Mouse (Mus musculus) neural tube, embryonic 14.5 days (tissue): ENCODE results near the gene Nbea. TPM values are rescaled to one million over a fixed set of nuclear protein-coding genes. Genes with fewer than 3 reads are reported as not detected.

ENCODE experiments used
- ATAC-seq: fragments of 200-750 bp; cut with Nextera tagmentation; 2 replicates; pipeline ENCODE4 v1.8.0; 2017; ENCODE audit warnings: low read depth, mild to moderate bottlenecking, moderate TSS enrichment, moderate library complexity
- H3K27ac ChIP-seq: fragments of 300-500 bp; sonication (generic); 2 replicates; pipeline ENCODE4 v1.5.1; 2014; ENCODE audit warnings: low read depth, mild to moderate bottlenecking, control low read depth, low read length, moderate library complexity, mixed read lengths
- H3K27me3 ChIP-seq: fragments of 300-500 bp; sonication (generic); 2 replicates; pipeline ENCODE4 v1.6.1; 2014; ENCODE audit warnings: low read length; ENCODE audit not compliant: control insufficient read depth, insufficient read depth
- H3K36me3 ChIP-seq: fragments of 300-500 bp; sonication (generic); 2 replicates; pipeline ENCODE4 v1.6.1; 2014; ENCODE audit warnings: low read length, mixed read lengths; ENCODE audit not compliant: control insufficient read depth, insufficient read depth
- H3K4me1 ChIP-seq: fragments of 300-500 bp; sonication (generic); 2 replicates; pipeline ENCODE4 v1.6.1; 2014; ENCODE audit warnings: low read length; ENCODE audit not compliant: control insufficient read depth, insufficient read depth
- H3K4me2 ChIP-seq: fragments of 300-500 bp; sonication (generic); 2 replicates; pipeline ENCODE4 v1.6.1; 2014; ENCODE audit warnings: mild to moderate bottlenecking, low read depth, low read length, control low read depth
- H3K4me3 ChIP-seq: fragments of 300-500 bp; sonication (generic); 2 replicates; pipeline ENCODE4 v1.5.1; 2014; ENCODE audit warnings: low read depth, low read length, control low read depth, mixed read lengths
- H3K9ac ChIP-seq: fragments of 300-500 bp; sonication (generic); replicated peaks from 2 replicates; pipeline ENCODE4 v1.6.1; 2014; ENCODE audit warnings: low read depth, mild to moderate bottlenecking, control low read depth, low read length, mixed read lengths
- H3K9me3 ChIP-seq: fragments of 300-500 bp; sonication (generic); 2 replicates; pipeline ENCODE4 v1.6.1; 2016; ENCODE audit warnings: low read length; ENCODE audit not compliant: control insufficient read depth
- WGBS: fragments of 180-500 bp; shearing (Covaris S2); extraction: QIAGEN DNeasy Blood & Tissue Kit; methylation state at CpG from one replicate; pipeline ENCODE4 v1.1.7; 2014; 5-methylcytosine and 5-hydroxymethylcytosine counted together
- polyA plus RNA-seq: library from polyadenylated mRNA; unstranded; fragments of >200 nt; fragmentation: Nextera tagmentation; extraction: Ambion mirVana; gene quantifications from 2 replicates; pipeline ENCODE4 v1.2.1, GENCODE M21; 2014

The Nbea gene
- polyA plus RNA-seq = 107 TPM in 2 replicates

GRCm38 (mm10) chr3:56183159-56184133 is at the start of gene Nbea:
TSS of gene Nbea (minus strand) at chr3:56183701.
- peak within 1 kb of the TSS; percentile 97 for H3K4me3 ChIP-seq
- peaks cover 4% of the 10 kb centered on the region; the same call in 1 of the 2 replicates for H3K4me1 ChIP-seq
- H3K36me3 ChIP-seq = no peaks in the 10 kb centered on the region
- H3K9ac ChIP-seq = peak within 1 kb of the TSS; percentile 98
- peak within 1 kb of the TSS; percentile 62 for H3K4me2 ChIP-seq
- under 1% methylated on average over 97 of the region's 131 CpGs for WGBS
- peak; percentile 86 for ATAC-seq
- peak within 1 kb of the TSS; percentile 97 for H3K27ac ChIP-seq
- H3K27me3 ChIP-seq = no peaks in the 10 kb centered on the region
- no peaks in the 10 kb centered on the region for H3K9me3 ChIP-seq

- Histone ChIP-seq H3K36me3 (no peaks in the 10 kb centered on the region), H3K27me3 (no peaks in the 10 kb centered on the region), H3K4me3 (no peak overlapping the region), H3K4me1 (no peaks in the 10 kb centered on the region), H3K27ac (no peak overlapping the region), H3K9ac (no peak overlapping the region), H3K9me3 (no peaks in the 10 kb centered on the region), H3K4me2 (no peak overlapping the region)
- no peak for ATAC-seq
- 76% methylated on average over 1 of the region's 1 CpGs for WGBS
Observed at GRCm38 (mm10) chr3:56229283-56229682, 45.8 kb upstream of the Nbea start.

- Histone ChIP-seq H3K27ac (no peak overlapping the region), H3K9me3 (no peaks in the 10 kb centered on the region), H3K4me1 (no peaks in the 10 kb centered on the region), H3K4me3 (no peak overlapping the region), H3K36me3 (no peaks in the 10 kb centered on the region), H3K9ac (no peak overlapping the region), H3K4me2 (no peak overlapping the region), H3K27me3 (no peaks in the 10 kb centered on the region)
- 81% methylated on average over 2 of the region's 2 CpGs for WGBS
- ATAC-seq = no peak
Observed at GRCm38 (mm10) chr3:56215989-56216388, 32.5 kb upstream of the Nbea start.

GRCm38 (mm10) chr3:56203968-56204367 is 20.5 kb upstream of the Nbea start:
- H3K4me1 ChIP-seq = no peaks in the 10 kb centered on the region
- 86% methylated on average over 6 of the region's 6 CpGs for WGBS
- no peaks in the 10 kb centered on the region for H3K27me3 ChIP-seq
- H3K27ac ChIP-seq = no peak overlapping the region
- no peak overlapping the region for H3K9ac ChIP-seq
- H3K4me2 ChIP-seq = no peak overlapping the region
- no peaks in the 10 kb centered on the region for H3K36me3 ChIP-seq
- no peak overlapping the region for H3K4me3 ChIP-seq
- H3K9me3 ChIP-seq = no peaks in the 10 kb centered on the region
- ATAC-seq = no peak

- H3K36me3 ChIP-seq = no peaks in the 10 kb centered on the region
- ATAC-seq = no peak
- no peak overlapping the region for H3K9ac ChIP-seq
- no peaks in the 10 kb centered on the region for H3K9me3 ChIP-seq
- no peak overlapping the region for H3K4me2 ChIP-seq
- no peaks in the 10 kb centered on the region for H3K4me1 ChIP-seq
- H3K4me3 ChIP-seq = no peak overlapping the region
- WGBS = 86% methylated on average over 1 of the region's 1 CpGs
- H3K27ac ChIP-seq = no peak overlapping the region
- H3K27me3 ChIP-seq = no peaks in the 10 kb centered on the region
Observed at GRCm38 (mm10) chr3:56188238-56188637, 4.7 kb upstream of the Nbea start.

GRCm38 (mm10) chr3:56187131-56187779 is 3.8 kb upstream of the Nbea start:
- no peaks in the 10 kb centered on the region for H3K27me3 ChIP-seq
- ATAC-seq = no peak
- H3K9ac ChIP-seq = no peak overlapping the region
- H3K4me2 ChIP-seq = no peak overlapping the region
- H3K9me3 ChIP-seq = no peaks in the 10 kb centered on the region
- H3K4me1 ChIP-seq = no peaks in the 10 kb centered on the region
- no peaks in the 10 kb centered on the region for H3K36me3 ChIP-seq
- 80% methylated on average over 6 of the region's 6 CpGs for WGBS
- no peak overlapping the region for H3K4me3 ChIP-seq
- no peak overlapping the region for H3K27ac ChIP-seq

GRCm38 (mm10) chr3:56182371-56183158 is 936 bp downstream of the Nbea start:
- WGBS = 1% methylated on average over 37 of the region's 61 CpGs
- peak overlapping the region; percentile 97 for H3K27ac ChIP-seq
- H3K27me3 ChIP-seq = no peaks in the 10 kb centered on the region
- H3K4me2 ChIP-seq = peak overlapping the region; percentile 62
- peaks cover 4% of the 10 kb centered on the region; the same call in 1 of the 2 replicates for H3K4me1 ChIP-seq
- peak overlapping the region; percentile 97 for H3K4me3 ChIP-seq
- H3K36me3 ChIP-seq = no peaks in the 10 kb centered on the region
- ATAC-seq = peak; percentile 63
- H3K9me3 ChIP-seq = no peaks in the 10 kb centered on the region
- H3K9ac ChIP-seq = peak overlapping the region; percentile 98

GRCm38 (mm10) chr3:56181991-56182370 is 1.5 kb downstream of the Nbea start:
- 5% methylated on average over 4 of the region's 4 CpGs for WGBS

More at GRCm38 (mm10) chr3:56181991-56182370, 1.5 kb downstream of the Nbea start:
- no peaks in the 10 kb centered on the region for H3K36me3 ChIP-seq
- peak overlapping the region; percentile 98 for H3K9ac ChIP-seq
- ATAC-seq = no peak
- peak overlapping the region; percentile 62 for H3K4me2 ChIP-seq
- peaks cover 4% of the 10 kb centered on the region; the same call in 1 of the 2 replicates for H3K4me1 ChIP-seq
- peak overlapping the region; percentile 97 for H3K27ac ChIP-seq
- H3K27me3 ChIP-seq = no peaks in the 10 kb centered on the region
- no peaks in the 10 kb centered on the region for H3K9me3 ChIP-seq
- H3K4me3 ChIP-seq = peak overlapping the region; percentile 97
